Mouse (Mus musculus) kidney, postnatal 0 days (tissue): ENCODE measurements around the gene Irak4. TPM values are rescaled to one million over a fixed set of nuclear protein-coding genes. Genes with fewer than 3 reads are reported as not detected.
A peak's percentile ranks its signal among the peaks of the same experiment; 100 is the strongest.

Experiments used
- ATAC-seq: fragments of 200-750 bp; cut with Nextera tagmentation; replicated peaks from 2 replicates; pipeline ENCODE4 v1.8.0; 2017; ENCODE audit warnings: low read depth, moderate number of reproducible peaks, moderate TSS enrichment, moderate library complexity; ENCODE audit not compliant: low FRiP score
- DNase-seq: peaks from one replicate; pipeline ENCODE4 v3.0.0-alpha.2; 2016; ENCODE audit warnings: low spot score
- H3K27ac ChIP-seq: fragments of 300-500 bp; sonication (generic); 2 replicates; pipeline ENCODE4 v1.5.1; 2014; ENCODE audit warnings: mild to moderate bottlenecking
- H3K27me3 ChIP-seq: fragments of 300-500 bp; sonication (generic); 2 replicates; pipeline ENCODE4 v1.6.1; 2014; ENCODE audit warnings: low read length, mixed read lengths; ENCODE audit not compliant: insufficient read depth
- H3K36me3 ChIP-seq: fragments of 300-500 bp; sonication (generic); 2 replicates; pipeline ENCODE4 v1.6.1; 2014; ENCODE audit warnings: low read length, mixed read lengths; ENCODE audit not compliant: insufficient read depth
- H3K4me1 ChIP-seq: fragments of 300-500 bp; sonication (generic); replicated peaks from 2 replicates; pipeline ENCODE4 v1.6.1; 2014; ENCODE audit warnings: antibody characterized with exemption, low read length, mixed read lengths; ENCODE audit not compliant: insufficient read depth
- H3K4me2 ChIP-seq: fragments of 300-500 bp; sonication (generic); 2 replicates; pipeline ENCODE4 v1.6.1; 2014; ENCODE audit warnings: mild to moderate bottlenecking, low read length, moderate library complexity, mixed read lengths
- H3K4me3 ChIP-seq: fragments of 300-500 bp; sonication (generic); replicated peaks from 2 replicates; pipeline ENCODE4 v1.5.1; 2014; ENCODE audit warnings: low read depth, low read length
- H3K9ac ChIP-seq: fragments of 300-500 bp; sonication (generic); 2 replicates; pipeline ENCODE4 v1.6.1; 2014; ENCODE audit warnings: low read depth, low read length
- H3K9me3 ChIP-seq: fragments of 300-500 bp; sonication (generic); replicated peaks from 2 replicates; pipeline ENCODE4 v1.6.1; 2016; ENCODE audit warnings: low read length, inconsistent platforms, mixed read lengths
- CTCF ChIP-seq: IDR thresholded peaks from 2 replicates; pipeline ENCODE4 v1.5.1; 2016; ENCODE audit warnings: antibody characterized with exemption, low read depth, mild to moderate bottlenecking, moderate library complexity
- WGBS: fragments of 180-500 bp; shearing (Covaris S2); extraction: QIAGEN DNeasy Blood & Tissue Kit; methylation state at CpG from one replicate; pipeline ENCODE4 v1.1.7; 2014; 5-methylcytosine and 5-hydroxymethylcytosine counted together
- polyA plus RNA-seq: library from polyadenylated mRNA; unstranded; fragments of >200 nt; fragmentation: Nextera tagmentation; extraction: Ambion mirVana; gene quantifications from 2 replicates; pipeline ENCODE4 v1.2.1, GENCODE M21; 2015

The Irak4 gene
- polyA plus RNA-seq, 1 experiment from 2014 or later = 14.9 TPM

DNA sequence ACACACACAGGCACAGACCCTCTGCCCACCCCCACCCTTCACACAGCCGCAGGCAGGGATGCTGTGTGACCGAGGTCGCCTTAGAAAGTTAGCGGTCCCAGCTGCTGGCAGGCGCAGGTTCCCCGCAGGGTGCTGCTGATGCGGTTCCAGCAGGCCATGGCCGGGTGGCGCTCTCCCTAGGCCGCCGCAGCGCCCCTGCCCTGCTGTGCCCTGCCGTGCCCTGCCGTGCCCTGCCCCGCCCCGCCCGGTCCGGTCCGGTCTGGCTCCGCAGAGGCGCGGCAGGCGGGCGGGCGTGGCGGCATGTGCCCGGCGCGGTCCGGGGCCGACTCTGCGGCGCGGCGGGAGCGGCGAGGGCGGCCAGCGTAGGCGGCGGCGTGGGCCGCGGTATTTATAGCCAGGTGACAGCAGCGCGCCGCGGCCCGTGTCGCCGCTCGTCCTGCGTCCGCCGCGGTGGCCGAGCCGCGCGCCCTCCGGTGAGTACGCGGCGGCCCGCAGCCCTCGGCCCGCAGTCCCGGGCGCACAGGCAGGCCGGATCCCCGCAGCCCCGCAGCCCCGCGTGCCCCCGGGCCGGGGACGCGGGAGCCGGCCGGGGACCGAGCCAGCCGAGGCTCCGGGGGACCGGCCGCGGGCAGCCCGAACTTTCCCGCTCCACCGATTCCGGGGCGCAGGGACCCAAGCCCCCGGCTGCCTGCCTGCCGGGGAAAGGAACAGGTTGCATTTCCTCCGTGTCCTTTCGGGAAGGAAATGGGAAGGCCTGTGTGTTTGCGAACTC, 85.6 kb downstream of the Irak4 start, which contains the start of gene Tmem117:
Tmem117 (plus strand) TSS at position 403 of the 772 bp plus-strand sequence.
- Histone ChIP-seq H3K36me3 (no peaks in the 10 kb centered on the region), H3K4me1 (no peaks in the 10 kb centered on the region), H3K4me3 (peak within 1 kb of the TSS; percentile 57), H3K27ac (peak within 1 kb of the TSS; percentile 63; the same call in 1 of the 2 replicates), H3K9ac (peak within 1 kb of the TSS; percentile 73), H3K27me3 (no peaks in the 10 kb centered on the region), H3K4me2 (peak within 1 kb of the TSS; percentile 95), H3K9me3 (no peaks in the 10 kb centered on the region)
- no peak for TF ChIP-seq CTCF
- DNase-seq (peak; percentile 40), ATAC-seq (peak; percentile 91)
- under 1% methylated on average over 78 of the region's 96 CpGs for WGBS

DNA sequence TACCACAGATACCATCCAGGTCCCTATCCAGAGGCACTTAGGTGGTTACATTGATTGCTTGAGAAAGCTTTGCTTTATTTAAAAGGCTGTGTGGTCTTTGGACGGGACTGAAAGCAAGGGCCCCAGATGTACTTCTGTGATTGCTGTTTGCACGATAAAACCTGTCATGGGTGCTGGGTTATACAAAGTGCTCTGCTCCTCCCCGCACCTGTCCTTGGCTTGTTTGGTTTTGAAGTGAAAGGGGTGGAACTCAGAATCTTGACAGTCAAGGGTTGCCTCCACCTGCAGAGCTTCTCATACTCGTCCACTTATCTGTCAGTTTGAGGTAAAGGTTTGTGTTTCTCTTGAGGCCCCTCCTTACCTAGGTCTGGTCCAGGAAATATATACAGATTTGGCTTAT, 87.1 kb downstream of the Irak4 start:
- DNase-seq (no peak), ATAC-seq (no peak)
- 78% methylated on average over 4 of the region's 4 CpGs for WGBS
- Histone ChIP-seq H3K4me3 (no peak overlapping the region), H3K27ac (no peak overlapping the region), H3K27me3 (no peaks in the 10 kb centered on the region), H3K36me3 (no peaks in the 10 kb centered on the region), H3K4me1 (no peaks in the 10 kb centered on the region), H3K9ac (no peak overlapping the region), H3K4me2 (no peak overlapping the region), H3K9me3 (no peaks in the 10 kb centered on the region)
- TF ChIP-seq CTCF = no peak

Other genes starting within 250 kb of the Irak4 start
- 1.3 and 1.5 TPM in 2 replicates for gene Adamts20, start 78.2 kb upstream of the Irak4 start, polyA plus RNA-seq
- 7.0 and 7.7 TPM in 2 replicates for gene Pus7l, start 96 bp upstream of the Irak4 start, polyA plus RNA-seq
- gene Twf1, start 46.2 kb downstream of the Irak4 start, polyA plus RNA-seq = 104 and 109 TPM in 2 replicates
- 24.3 and 25.0 TPM in 2 replicates for gene Tmem117, start 85.6 kb downstream of the Irak4 start, polyA plus RNA-seq